ENCODE assay signal across 16 mouse cellular contexts in the genomic region with DNA sequence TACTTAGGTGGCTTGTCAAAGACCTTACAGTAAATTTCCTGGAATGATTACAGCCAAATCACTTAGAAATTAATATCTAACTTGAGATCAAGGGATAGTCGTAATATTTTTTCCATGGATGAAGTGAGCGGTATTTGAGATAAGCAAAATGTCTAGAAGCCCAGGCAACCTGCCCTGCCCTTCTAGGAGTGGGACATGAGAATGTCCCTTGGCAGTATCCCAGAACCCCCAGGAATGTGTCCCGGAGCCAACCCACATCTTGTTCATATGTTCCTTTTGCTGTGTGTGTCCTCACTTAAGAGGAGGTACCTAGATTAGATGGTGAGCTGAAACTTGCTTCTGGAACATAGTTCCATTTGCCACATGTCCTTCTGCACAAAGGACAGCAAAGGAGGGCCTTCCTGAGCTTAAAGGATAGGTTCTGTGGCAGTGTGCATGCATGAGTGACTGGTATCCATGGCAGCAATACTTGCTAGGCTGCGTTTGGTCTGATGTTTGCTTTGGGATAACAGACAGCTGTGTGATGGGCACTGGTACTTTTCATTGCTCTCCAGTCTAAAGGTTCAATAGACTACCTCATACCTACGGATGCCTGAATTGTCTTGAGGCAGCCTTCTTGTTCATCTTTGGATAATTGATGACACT.
DNase-seq lines count a peak whose midpoint lies in the region; ATAC-seq and TF ChIP-seq lines count a peak whose summit lies in the region.
"Had no signal": no experiment of that assay in that cellular context is flagged by ENCODE, and none has a peak within 500 bp of the region (broad histone marks: within the 10 kb centered on the region; RNA-seq: fewer than 3 reads in every experiment).

No protein-coding gene starts in this region.

- TF ChIP-seq POLR2A in lung, adult 2 months (IDR thresholded peaks at IDR 0.05; ENCODE audit: borderline replicate concordance, extremely low read depth, low read depth, low read length) = no peak

- no peak overlapping the region for H3K4me2 ChIP-seq in hindbrain, embryonic 14.5 days (replicated peaks)
- H3K4me2 ChIP-seq in midbrain, embryonic 15.5 days = no peak overlapping the region
- H3K4me2 ChIP-seq: heart, embryonic 13.5 days; limb, embryonic 15.5 days had no signal

- no peaks in the 10 kb centered on the region for H3K36me3 ChIP-seq in hindbrain, embryonic 14.5 days (replicated peaks; ENCODE audit: control insufficient read depth, insufficient read depth)
- no peaks in the 10 kb centered on the region for H3K36me3 ChIP-seq in midbrain, embryonic 15.5 days (replicated peaks)
- H3K36me3 ChIP-seq: embryonic facial prominence, embryonic 10.5 days; heart, embryonic 13.5 days; limb, embryonic 15.5 days had no signal

- no peak overlapping the region for H3K4me3 ChIP-seq in lung, adult 2 months (replicated peaks; ENCODE audit: extremely low read depth, low read depth, low read length)
- no peak overlapping the region for H3K4me3 ChIP-seq in hindbrain, embryonic 14.5 days (replicated peaks; ENCODE audit: low read length)
- no peak overlapping the region for H3K4me3 ChIP-seq in midbrain, embryonic 15.5 days
- H3K4me3 ChIP-seq: embryonic facial prominence, embryonic 10.5 days; heart, embryonic 13.5 days; limb, embryonic 15.5 days had no signal

- 0 out of 2 replicates have a peak, but pooled peaks have one; percentile 24 for ATAC-seq in hindbrain, embryonic 14.5 days (ENCODE audit: low FRiP score)
- peak; percentile 63; the same call in 1 of the 2 replicates for ATAC-seq in midbrain, embryonic 15.5 days (replicated peaks)
- ATAC-seq: inflammation-experienced regulatory T-cells, adult 6 months had no signal

- TF ChIP-seq CTCF in lung, adult 2 months (IDR thresholded peaks at IDR 0.05; ENCODE audit: insufficient read depth, low read length) = no peak

- no peaks in the 10 kb centered on the region for H3K9me3 ChIP-seq in hindbrain, embryonic 14.5 days (ENCODE audit: control insufficient read depth, low read length)
- no peaks in the 10 kb centered on the region for H3K9me3 ChIP-seq in midbrain, embryonic 15.5 days
- H3K9me3 ChIP-seq: embryonic facial prominence, embryonic 10.5 days; heart, embryonic 13.5 days; limb, embryonic 15.5 days had no signal

- no peak overlapping the region for H3K9ac ChIP-seq in hindbrain, embryonic 14.5 days
- no peak overlapping the region for H3K9ac ChIP-seq in midbrain, embryonic 15.5 days
- H3K9ac ChIP-seq: heart, embryonic 13.5 days; limb, embryonic 15.5 days had no signal

- 57% methylated on average over 5 of the region's 5 CpGs for WGBS in lung, adult 2 months
- WGBS in hindbrain, embryonic 14.5 days = 57% methylated on average over 5 of the region's 5 CpGs
- WGBS in midbrain, embryonic 15.5 days = 58% methylated on average over 5 of the region's 5 CpGs

- peak; percentile 54 for DNase-seq in embryo, embryonic 10 days (ENCODE audit: low spot score)
- DNase-seq in embryo, embryonic 9.5 days (ENCODE audit: extremely low spot score) = no peak
- DNase-seq in lung, adult 18-20 months = peak; percentile 38 to 53
- DNase-seq in lung, adult 2 months = no peak
- no peak for DNase-seq in hindbrain, embryonic 14.5 days (ENCODE audit: low spot score)
- no peak for DNase-seq in cerebellum, adult 11-12 months
- DNase-seq in gastrocnemius, adult 18-20 months (ENCODE audit: low spot score) = no peak
- DNase-seq: adrenal gland, postnatal 25 days; B cell, adult 2 months; retina, postnatal 1 day; spleen, adult 18-20 months had no signal

- H3K4me1 ChIP-seq in lung, adult 2 months (ENCODE audit: control insufficient read depth, insufficient read depth, low read length) = peaks cover 2% of the 10 kb centered on the region; the same call in 1 of the 2 replicates
- 0 out of 2 replicates have a peak, but pooled peaks cover 12% of the 10 kb centered on the region for H3K4me1 ChIP-seq in hindbrain, embryonic 14.5 days (replicated peaks; ENCODE audit: control insufficient read depth, insufficient read depth, low read length)
- 0 out of 2 replicates have a peak, but pooled peaks cover 4% of the 10 kb centered on the region for H3K4me1 ChIP-seq in midbrain, embryonic 15.5 days
- H3K4me1 ChIP-seq: limb, embryonic 15.5 days had no signal

- no peaks in the 10 kb centered on the region for H3K27me3 ChIP-seq in hindbrain, embryonic 14.5 days (ENCODE audit: control insufficient read depth, insufficient read depth, low read length)
- no peaks in the 10 kb centered on the region for H3K27me3 ChIP-seq in midbrain, embryonic 15.5 days (replicated peaks)
- H3K27me3 ChIP-seq: heart, embryonic 13.5 days; limb, embryonic 15.5 days had no signal

- H3K27ac ChIP-seq in hindbrain, embryonic 14.5 days = no peak overlapping the region
- H3K27ac ChIP-seq in midbrain, embryonic 15.5 days = no peak overlapping the region
- H3K27ac ChIP-seq: heart, embryonic 13.5 days; limb, embryonic 15.5 days had no signal

Comparison
In these comparisons a context has a peak if more than half of its experiments do, and no peak if none do; other contexts are left out.
1. DNase-seq: peak in embryo, embryonic 10 days (single experiment) and lung, adult 18-20 months (2 of 2); none in embryo, embryonic 9.5 days (single experiment), lung, adult 2 months (single experiment), hindbrain, embryonic 14.5 days (single experiment), cerebellum, adult 11-12 months (single experiment) and gastrocnemius, adult 18-20 months (single experiment).